Mouse (Mus musculus) adrenal gland, postnatal 4 days (tissue): ENCODE data around the gene Gab2. TPM values are rescaled to one million over a fixed set of nuclear protein-coding genes. Genes with fewer than 3 reads are reported as not detected.

Experiments used
- DNase-seq, 2 experiments: peaks; one replicate each; pipeline ENCODE4 v3.0.0; 2021 to 2022; ENCODE audit warnings: low spot score in 2 of 2, mixed read lengths in 2 of 2
- long read RNA-seq, 2 experiments: library from polyadenylated mRNA; stranded (forward); transcript quantifications; one replicate each; pipeline ENCODE4 v2.0.0; 2021
- total RNA-seq, 2 experiments: library from RNA; stranded (reverse); gene quantifications; 2 replicates each; pipeline ENCODE4 v1.2.3; 2021

The Gab2 gene
- total RNA-seq, result 10 to 100 TPM; 34.8 to 41.4 TPM
- long read RNA-seq, experiment 1, partial matches to known transcripts, result 3 of 4 reads
- long read RNA-seq, experiment 1, other reads (novel, unspliced or antisense), result 1 of 4 reads
- long read RNA-seq, experiment 2, full-length matches to known transcripts, result 1 of 12 reads
- long read RNA-seq, experiment 2, partial matches to known transcripts, result 3 of 12 reads
- long read RNA-seq, experiment 2, other reads (novel, unspliced or antisense), result 8 of 12 reads

- peak; percentile 53 to 61 for DNase-seq
Measured at GRCm38 (mm10) chr7:97081242-97081958, at the start of gene Gab2. Gene Gab2 (plus strand): TSS chr7:97081586.

- no peak for DNase-seq
Measured at GRCm38 (mm10) chr7:97032412-97032811, 49.0 kb upstream of the Gab2 start.

GRCm38 (mm10) chr7:97039641-97040040 lies 41.7 kb upstream of the Gab2 start:
- no peak for DNase-seq

DNA sequence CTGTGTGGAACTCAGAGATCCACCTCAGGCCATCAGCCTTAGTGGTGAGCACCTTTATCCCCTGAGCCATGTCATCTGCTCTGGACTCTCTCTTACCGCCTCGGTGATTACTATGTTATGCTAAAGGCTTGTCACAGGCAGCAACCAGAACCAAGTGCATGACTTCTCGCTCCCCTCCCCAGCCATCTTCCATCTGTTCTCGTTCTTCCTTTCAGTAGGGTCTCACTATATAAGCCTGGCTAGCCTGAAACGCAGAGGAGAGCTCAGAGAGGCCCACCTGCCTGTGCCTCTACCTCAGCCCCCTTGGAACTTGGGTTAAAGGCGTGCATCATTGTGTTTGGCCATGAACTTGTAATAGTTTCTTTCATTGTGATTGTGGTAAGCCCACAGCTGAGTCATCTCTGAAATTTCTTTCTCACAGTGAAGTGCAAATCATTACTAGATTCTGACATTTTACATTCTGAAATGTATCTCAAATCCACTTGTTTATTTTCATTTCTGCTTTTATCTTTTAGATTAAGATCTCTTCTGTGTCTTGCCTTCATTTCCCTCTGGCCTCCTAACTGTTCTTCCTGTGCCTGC lies 39.4 kb upstream of the Gab2 start:
- no peak for DNase-seq

GRCm38 (mm10) chr7:97042981-97043380 lies 38.4 kb upstream of the Gab2 start:
- DNase-seq, result no peak

- DNase-seq, result no peak
Measured at GRCm38 (mm10) chr7:97060966-97061365, 20.4 kb upstream of the Gab2 start.

GRCm38 (mm10) chr7:97071512-97071911 lies 9.9 kb upstream of the Gab2 start:
- DNase-seq, result no peak

DNA sequence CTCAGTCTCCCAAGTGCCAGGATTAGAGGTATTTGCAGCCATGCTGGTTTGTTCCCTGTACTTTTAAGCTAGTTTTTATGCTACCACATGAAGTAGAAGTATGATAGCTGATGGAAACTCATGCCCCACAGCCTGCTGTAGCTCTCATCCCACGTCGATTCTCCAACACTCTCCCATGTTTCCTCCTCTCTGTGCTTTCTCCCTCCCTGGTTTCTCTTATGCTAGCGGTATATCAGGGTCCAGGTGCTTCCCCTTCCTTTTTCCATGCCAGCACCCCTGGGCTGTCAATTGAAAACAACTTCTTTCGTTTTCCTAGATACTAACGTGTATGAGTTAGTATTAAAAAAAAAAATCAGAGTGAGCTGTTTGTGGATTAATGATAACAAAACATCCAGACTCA lies 9.3 kb upstream of the Gab2 start:
- no peak for DNase-seq

GRCm38 (mm10) chr7:97074974-97075373 lies 6.4 kb upstream of the Gab2 start:
- DNase-seq, result no peak

GRCm38 (mm10) chr7:97076977-97077376 lies 4.4 kb upstream of the Gab2 start:
- no peak for DNase-seq

DNA sequence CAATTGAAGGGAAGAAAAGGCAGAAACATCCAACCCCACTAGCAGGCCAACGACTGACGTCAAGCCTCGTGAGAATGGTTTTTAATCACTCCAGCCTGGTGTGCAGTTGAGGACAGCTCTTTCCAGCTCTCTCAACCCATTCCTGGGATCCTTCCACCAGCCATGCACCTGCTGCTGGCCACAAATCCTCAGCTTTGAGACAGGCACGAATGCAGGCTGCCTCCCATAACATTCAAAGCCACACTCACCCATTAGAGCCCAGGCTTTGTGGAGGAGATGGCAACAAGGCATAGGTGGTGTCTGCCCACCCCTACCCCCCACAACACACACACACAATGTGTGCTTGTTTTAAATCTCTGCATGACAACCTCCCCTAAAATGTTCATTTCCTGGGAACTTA lies 2.7 kb upstream of the Gab2 start:
- DNase-seq, result no peak

GRCm38 (mm10) chr7:97079145-97079544 lies 2.2 kb upstream of the Gab2 start:
- no peak for DNase-seq

- DNase-seq, result no peak
Measured at GRCm38 (mm10) chr7:97079651-97080365, 1.6 kb upstream of the Gab2 start.

DNA sequence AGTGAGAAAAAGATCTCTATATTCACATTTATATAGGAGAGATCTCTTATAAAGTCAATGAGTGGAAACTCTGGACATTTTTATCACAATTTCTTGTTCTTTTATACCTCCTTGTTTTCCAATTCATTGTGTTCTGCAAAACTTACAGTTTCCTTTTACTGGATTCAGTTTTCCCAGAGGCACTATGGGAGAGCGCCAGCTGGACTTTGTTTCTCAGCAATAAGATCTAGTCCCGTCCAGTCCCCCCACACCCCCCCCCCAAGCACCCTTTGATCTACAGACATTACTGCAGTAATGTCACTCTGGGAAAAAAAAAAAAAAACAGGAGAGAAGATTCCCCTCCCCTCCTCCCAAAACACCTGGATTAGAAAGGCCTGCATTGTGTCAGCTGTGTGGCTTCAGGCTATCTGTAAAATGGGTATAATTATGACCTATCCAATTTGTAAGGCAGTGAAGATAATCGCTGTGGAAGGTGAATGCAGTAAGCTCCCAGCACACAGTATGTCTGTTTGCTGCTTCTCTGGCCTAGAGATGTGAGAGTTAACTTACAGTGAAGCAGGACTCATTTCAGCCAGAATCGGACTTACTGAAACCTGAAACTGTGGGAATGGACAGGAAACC lies 655 bp upstream of the Gab2 start:
- no peak for DNase-seq

DNA sequence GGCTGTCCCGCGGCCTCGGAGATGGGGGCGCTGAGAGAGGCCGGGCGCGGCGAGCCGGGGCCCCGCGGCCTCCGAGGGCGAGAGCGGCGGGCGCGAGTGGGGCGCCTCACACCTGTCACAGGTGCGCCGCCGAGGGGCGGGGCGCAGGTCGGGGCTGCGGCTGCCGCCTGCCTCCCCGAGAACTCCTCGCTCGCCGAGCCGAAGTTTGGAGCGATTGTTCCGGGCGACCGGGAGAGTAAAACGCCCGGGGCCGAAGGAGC lies 503 bp downstream of the Gab2 start:
- DNase-seq, result no peak

DNA sequence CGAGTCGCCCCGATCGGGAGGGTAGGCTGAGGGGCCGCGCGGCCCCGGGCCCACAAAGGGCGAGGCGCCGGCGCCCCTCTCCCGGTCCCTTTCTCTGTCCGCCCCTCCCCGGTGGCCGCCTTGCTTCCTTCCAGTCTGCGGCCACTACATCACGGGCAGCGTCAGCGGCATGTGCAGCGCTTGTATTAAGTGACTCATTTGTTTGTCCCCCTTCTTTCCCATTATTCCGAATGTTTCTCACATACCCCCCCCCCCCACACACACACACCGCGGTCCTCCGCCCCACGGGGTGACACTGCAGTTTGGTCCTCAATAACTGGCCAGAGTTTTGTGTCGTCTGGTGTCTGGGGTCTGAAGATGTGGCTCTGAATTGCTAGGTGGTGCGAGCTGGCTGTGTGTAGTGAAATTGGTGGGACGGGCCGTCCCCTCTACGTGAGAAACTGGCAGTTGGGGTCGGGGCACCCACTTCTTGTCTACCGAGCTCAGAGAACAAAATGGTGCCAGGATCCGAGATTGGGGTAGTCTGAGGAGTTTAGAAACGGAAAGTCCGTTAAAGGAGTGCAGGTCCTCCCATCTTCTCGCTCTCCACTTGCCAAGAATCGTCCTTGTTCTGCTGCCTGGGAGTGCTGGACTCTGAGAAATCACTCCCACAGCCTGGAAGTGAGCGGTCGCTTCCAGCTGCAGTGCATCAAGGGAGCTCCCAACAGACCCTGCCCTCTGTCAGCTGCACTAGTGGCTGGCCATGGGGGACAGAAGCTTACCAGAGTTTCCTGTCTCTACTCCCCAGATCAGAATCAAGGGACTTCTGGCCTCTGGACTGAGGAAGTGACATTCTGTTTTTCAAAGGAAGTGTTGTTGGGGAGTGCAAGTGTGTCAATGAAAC lies 1.1 kb downstream of the Gab2 start:
- peak; percentile 7 to 34 for DNase-seq

DNA sequence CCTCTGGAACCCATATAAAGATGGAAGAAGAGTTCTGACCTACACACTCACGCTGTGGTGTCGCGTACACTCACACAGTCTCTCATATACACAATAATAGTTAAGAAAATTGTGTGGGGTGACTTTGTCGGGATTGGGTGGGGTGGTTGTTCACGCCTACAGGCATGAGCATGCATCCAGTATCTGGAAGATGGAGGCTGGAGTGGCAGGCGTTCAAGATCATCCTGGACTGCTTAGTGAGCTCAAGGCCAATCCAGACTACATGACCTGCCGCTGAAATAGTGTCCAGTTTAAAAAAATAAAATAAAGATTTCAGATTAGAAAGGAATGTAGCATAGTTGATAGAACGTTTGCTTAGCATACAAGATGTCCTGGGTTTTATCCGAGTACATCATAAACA lies 2.2 kb downstream of the Gab2 start:
- no peak for DNase-seq

- no peak for DNase-seq
Measured at GRCm38 (mm10) chr7:97084181-97084580, 2.8 kb downstream of the Gab2 start.

- no peak for DNase-seq
Measured at GRCm38 (mm10) chr7:97085291-97085690, 3.9 kb downstream of the Gab2 start.

- DNase-seq, result no peak
Measured at GRCm38 (mm10) chr7:97094241-97094640, 12.9 kb downstream of the Gab2 start.

- no peak for DNase-seq
Measured at GRCm38 (mm10) chr7:97108119-97108518, 26.7 kb downstream of the Gab2 start.
